Mouse (Mus musculus): ENCODE results near the gene Pola2. TPM values are rescaled to one million over a fixed set of nuclear protein-coding genes. Genes with fewer than 3 reads are reported as not detected.

Pola2 gene
- polyA plus RNA-seq, 1 experiment from 2014 or later, result 35.8 TPM

GRCm38 (mm10) chr19:5951631-5952030, 12.4 kb downstream of the Pola2 start:
- H3K4me3 ChIP-seq, result peak overlapping the region; percentile 18
- H3K27ac ChIP-seq, result peak overlapping the region; percentile 89
- peaks cover 49% of the 10 kb centered on the region for H3K4me1 ChIP-seq (replicated peaks)
- H3K27me3 ChIP-seq, result no peaks in the 10 kb centered on the region
- H3K9me3 ChIP-seq (replicated peaks), result no peaks in the 10 kb centered on the region
- H3K4me2 ChIP-seq, result peak overlapping the region; percentile 44
- no peak for ATAC-seq (replicated peaks; ENCODE audit: insufficient number of reproducible peaks, insufficient read depth, low FRiP score, low read depth)
- H3K36me3 ChIP-seq, result peaks cover 18% of the 10 kb centered on the region
- 66% methylated on average over 16 of the region's 16 CpGs for WGBS
- H3K9ac ChIP-seq, result 0 out of 2 replicates have a peak overlapping the region, but pooled peaks have one; percentile 5

GRCm38 (mm10) chr19:5950218-5950617, 13.8 kb downstream of the Pola2 start:
- peaks cover 18% of the 10 kb centered on the region for H3K36me3 ChIP-seq
- H3K27ac ChIP-seq, result no peak overlapping the region
- no peaks in the 10 kb centered on the region for H3K9me3 ChIP-seq (replicated peaks)
- no peak overlapping the region for H3K4me3 ChIP-seq
- no peak for ATAC-seq (replicated peaks; ENCODE audit: insufficient number of reproducible peaks, insufficient read depth, low FRiP score, low read depth)
- peaks cover 52% of the 10 kb centered on the region for H3K4me1 ChIP-seq (replicated peaks)
- H3K27me3 ChIP-seq, result no peaks in the 10 kb centered on the region
- no peak overlapping the region for H3K9ac ChIP-seq
- WGBS, result 90% methylated on average over 11 of the region's 11 CpGs
- no peak overlapping the region for H3K4me2 ChIP-seq

GRCm38 (mm10) chr19:5945891-5946290, 18.1 kb downstream of the Pola2 start:
- H3K4me3 ChIP-seq, result no peak overlapping the region
- peaks cover 27% of the 10 kb centered on the region for H3K36me3 ChIP-seq
- peaks cover 44% of the 10 kb centered on the region for H3K4me1 ChIP-seq (replicated peaks)
- ATAC-seq (replicated peaks; ENCODE audit: insufficient number of reproducible peaks, insufficient read depth, low FRiP score, low read depth), result no peak
- 45% methylated on average over 8 of the region's 8 CpGs for WGBS
- no peaks in the 10 kb centered on the region for H3K27me3 ChIP-seq
- H3K4me2 ChIP-seq, result no peak overlapping the region
- H3K27ac ChIP-seq, result peak overlapping the region; percentile 72
- H3K9me3 ChIP-seq (replicated peaks), result no peaks in the 10 kb centered on the region
- H3K9ac ChIP-seq, result no peak overlapping the region

- Histone ChIP-seq H3K4me1 (replicated peaks) (peaks cover 51% of the 10 kb centered on the region), H3K27ac (peak overlapping the region; percentile 72), H3K4me3 (no peak overlapping the region), H3K9me3 (replicated peaks) (no peaks in the 10 kb centered on the region), H3K4me2 (peak overlapping the region; percentile 11), H3K9ac (no peak overlapping the region), H3K27me3 (no peaks in the 10 kb centered on the region), H3K36me3 (peaks cover 21% of the 10 kb centered on the region)
- WGBS, result 19% methylated on average over 7 of the region's 7 CpGs
- peak; percentile 70 for ATAC-seq (replicated peaks; ENCODE audit: insufficient number of reproducible peaks, insufficient read depth, low FRiP score, low read depth)
These were observed 19.0 kb downstream of the Pola2 start for GRCm38 (mm10) chr19:5945027-5945426.

- H3K4me3 ChIP-seq, result no peak overlapping the region
- no peaks in the 10 kb centered on the region for H3K9me3 ChIP-seq (replicated peaks)
- ATAC-seq (replicated peaks; ENCODE audit: insufficient number of reproducible peaks, insufficient read depth, low FRiP score, low read depth), result no peak
- H3K27me3 ChIP-seq, result no peaks in the 10 kb centered on the region
- H3K9ac ChIP-seq, result no peak overlapping the region
- H3K4me2 ChIP-seq, result no peak overlapping the region
- H3K36me3 ChIP-seq, result peaks cover 20% of the 10 kb centered on the region
- peak overlapping the region; percentile 72 for H3K27ac ChIP-seq
- H3K4me1 ChIP-seq (replicated peaks), result peaks cover 57% of the 10 kb centered on the region
- 42% methylated on average over 8 of the region's 8 CpGs for WGBS
These were observed 19.9 kb downstream of the Pola2 start for GRCm38 (mm10) chr19:5944145-5944544.

GRCm38 (mm10) chr19:5943404-5943803, 20.6 kb downstream of the Pola2 start:
- H3K27me3 ChIP-seq, result no peaks in the 10 kb centered on the region
- H3K4me1 ChIP-seq (replicated peaks), result peaks cover 61% of the 10 kb centered on the region
- no peak overlapping the region for H3K4me2 ChIP-seq
- 88% methylated on average over 15 of the region's 15 CpGs for WGBS
- no peak overlapping the region for H3K9ac ChIP-seq
- no peaks in the 10 kb centered on the region for H3K9me3 ChIP-seq (replicated peaks)
- ATAC-seq (replicated peaks; ENCODE audit: insufficient number of reproducible peaks, insufficient read depth, low FRiP score, low read depth), result no peak
- no peak overlapping the region for H3K27ac ChIP-seq
- no peak overlapping the region for H3K4me3 ChIP-seq
- peaks cover 20% of the 10 kb centered on the region for H3K36me3 ChIP-seq

- Histone ChIP-seq H3K4me2 (no peak overlapping the region), H3K9ac (no peak overlapping the region), H3K9me3 (replicated peaks) (no peaks in the 10 kb centered on the region), H3K27me3 (no peaks in the 10 kb centered on the region), H3K4me3 (no peak overlapping the region), H3K27ac (no peak overlapping the region), H3K36me3 (peaks cover 17% of the 10 kb centered on the region), H3K4me1 (replicated peaks) (peaks cover 69% of the 10 kb centered on the region)
- no peak for ATAC-seq (replicated peaks; ENCODE audit: insufficient number of reproducible peaks, insufficient read depth, low FRiP score, low read depth)
- WGBS, result 64% methylated on average over 7 of the region's 7 CpGs
These were observed 21.4 kb downstream of the Pola2 start for GRCm38 (mm10) chr19:5942581-5942980.

GRCm38 (mm10) chr19:5940656-5941055, 23.3 kb downstream of the Pola2 start:
- H3K27me3 ChIP-seq, result no peaks in the 10 kb centered on the region
- peaks cover 67% of the 10 kb centered on the region for H3K4me1 ChIP-seq (replicated peaks)
- H3K9ac ChIP-seq, result no peak overlapping the region
- 79% methylated on average over 10 of the region's 10 CpGs for whole genome bisulfite sequencing
- H3K27ac ChIP-seq, result peak overlapping the region; percentile 71
- no peak for ATAC-seq (replicated peaks; ENCODE audit: insufficient number of reproducible peaks, insufficient read depth, low FRiP score, low read depth)
- H3K9me3 ChIP-seq (replicated peaks), result no peaks in the 10 kb centered on the region
- H3K36me3 ChIP-seq, result peaks cover 15% of the 10 kb centered on the region; the same call in 1 of the 2 replicates
- H3K4me2 ChIP-seq, result no peak overlapping the region
- H3K4me3 ChIP-seq, result no peak overlapping the region

GRCm38 (mm10) chr19:5940173-5940572, 23.8 kb downstream of the Pola2 start:
- no peak overlapping the region for H3K4me2 ChIP-seq
- no peaks in the 10 kb centered on the region for H3K9me3 ChIP-seq (replicated peaks)
- H3K9ac ChIP-seq, result peak overlapping the region; percentile 26; the same call in 1 of the 2 replicates
- peaks cover 67% of the 10 kb centered on the region for H3K4me1 ChIP-seq (replicated peaks)
- H3K36me3 ChIP-seq, result peaks cover 15% of the 10 kb centered on the region; the same call in 1 of the 2 replicates
- peak overlapping the region; percentile 71 for H3K27ac ChIP-seq
- ATAC-seq (replicated peaks; ENCODE audit: insufficient number of reproducible peaks, insufficient read depth, low FRiP score, low read depth), result 0 out of 2 replicates have a peak, but pooled peaks have one; percentile 25
- no peaks in the 10 kb centered on the region for H3K27me3 ChIP-seq
- H3K4me3 ChIP-seq, result no peak overlapping the region
- 41% methylated on average over 4 of the region's 4 CpGs for WGBS

GRCm38 (mm10) chr19:5939715-5940114, 24.3 kb downstream of the Pola2 start:
- WGBS, result 77% methylated on average over 5 of the region's 5 CpGs
- no peaks in the 10 kb centered on the region for H3K27me3 ChIP-seq
- no peaks in the 10 kb centered on the region for H3K9me3 ChIP-seq (replicated peaks)
- no peak overlapping the region for H3K4me3 ChIP-seq
- no peak overlapping the region for H3K4me2 ChIP-seq
- H3K27ac ChIP-seq, result peak overlapping the region; percentile 71
- peak overlapping the region; percentile 26; the same call in 1 of the 2 replicates for H3K9ac ChIP-seq
- peaks cover 67% of the 10 kb centered on the region for H3K4me1 ChIP-seq (replicated peaks)
- H3K36me3 ChIP-seq, result peaks cover 15% of the 10 kb centered on the region; the same call in 1 of the 2 replicates
- no peak for ATAC-seq (replicated peaks; ENCODE audit: insufficient number of reproducible peaks, insufficient read depth, low FRiP score, low read depth)

GRCm38 (mm10) chr19:5938516-5938915, 25.5 kb downstream of the Pola2 start:
- ATAC-seq (replicated peaks; ENCODE audit: insufficient number of reproducible peaks, insufficient read depth, low FRiP score, low read depth), result no peak
- Histone ChIP-seq H3K4me1 (replicated peaks) (peaks cover 58% of the 10 kb centered on the region), H3K4me3 (no peak overlapping the region), H3K4me2 (no peak overlapping the region), H3K27me3 (no peaks in the 10 kb centered on the region), H3K36me3 (peaks cover 15% of the 10 kb centered on the region; the same call in 1 of the 2 replicates), H3K9me3 (replicated peaks) (no peaks in the 10 kb centered on the region), H3K27ac (0 out of 2 replicates have a peak overlapping the region, but pooled peaks have one; percentile 62), H3K9ac (no peak overlapping the region)
- WGBS, result 83% methylated on average over 6 of the region's 6 CpGs

- Histone ChIP-seq H3K4me3 (no peak overlapping the region), H3K4me1 (replicated peaks) (peaks cover 53% of the 10 kb centered on the region), H3K36me3 (peaks cover 15% of the 10 kb centered on the region; the same call in 1 of the 2 replicates), H3K27ac (peak overlapping the region; percentile 62), H3K27me3 (no peaks in the 10 kb centered on the region), H3K9ac (0 out of 2 replicates have a peak overlapping the region, but pooled peaks have one; percentile 14), H3K9me3 (replicated peaks) (no peaks in the 10 kb centered on the region), H3K4me2 (peak overlapping the region; percentile 49)
- ATAC-seq (replicated peaks; ENCODE audit: insufficient number of reproducible peaks, insufficient read depth, low FRiP score, low read depth), result no peak
- WGBS, result 8% methylated on average over 14 of the region's 14 CpGs
These were observed 26.1 kb downstream of the Pola2 start for GRCm38 (mm10) chr19:5937836-5938406.

Measured in heart, embryonic 15.5 days (tissue).